Mouse (Mus musculus) stomach, embryonic 16.5 days (tissue): ENCODE measurements around the gene Pard3b. TPM values are rescaled to one million over a fixed set of nuclear protein-coding genes. Genes with fewer than 3 reads are reported as not detected.

Experiments
- ATAC-seq: fragments of 200-750 bp; cut with Nextera tagmentation; 2 replicates; pipeline ENCODE4 v1.8.0; 2017; ENCODE audit warnings: moderate number of reproducible peaks, moderate TSS enrichment; ENCODE audit not compliant: insufficient read depth, low FRiP score
- H3K27ac ChIP-seq: fragments of 300-500 bp; sonication (generic); 2 replicates; pipeline ENCODE4 v1.5.1; 2014; ENCODE audit warnings: low read length
- H3K27me3 ChIP-seq: fragments of 300-500 bp; sonication (generic); 2 replicates; pipeline ENCODE4 v1.6.1; 2014; ENCODE audit warnings: low read length, control low read depth, mixed read lengths; ENCODE audit not compliant: control insufficient read depth, insufficient read depth
- H3K36me3 ChIP-seq: fragments of 300-500 bp; sonication (generic); 2 replicates; pipeline ENCODE4 v1.6.1; 2014; ENCODE audit warnings: low read length; ENCODE audit not compliant: control insufficient read depth, insufficient read depth
- H3K4me1 ChIP-seq: fragments of 300-500 bp; sonication (generic); 2 replicates; pipeline ENCODE4 v1.6.1; 2014; ENCODE audit warnings: low read length, control low read depth, mixed read lengths; ENCODE audit not compliant: control insufficient read depth, insufficient read depth
- H3K4me2 ChIP-seq: fragments of 300-500 bp; sonication (generic); 2 replicates; pipeline ENCODE4 v1.6.1; 2014; ENCODE audit warnings: low read depth, low read length, mixed read lengths
- H3K4me3 ChIP-seq: fragments of 300-500 bp; sonication (generic); replicated peaks from 2 replicates; pipeline ENCODE4 v1.5.1; 2014; ENCODE audit warnings: mild to moderate bottlenecking, low read length
- H3K9ac ChIP-seq: fragments of 300-500 bp; sonication (generic); 2 replicates; pipeline ENCODE4 v1.6.1; 2014; ENCODE audit warnings: low read length
- H3K9me3 ChIP-seq: fragments of 300-500 bp; sonication (generic); replicated peaks from 2 replicates; pipeline ENCODE4 v1.6.1; 2016; ENCODE audit warnings: low read length, control low read depth; ENCODE audit not compliant: control insufficient read depth
- WGBS: fragments of 180-500 bp; shearing (Covaris S2); extraction: QIAGEN DNeasy Blood & Tissue Kit; methylation state at CpG from one replicate; pipeline ENCODE4 v1.1.7; 2014; 5-methylcytosine and 5-hydroxymethylcytosine counted together
- polyA plus RNA-seq: library from polyadenylated mRNA; unstranded; fragments of >200 nt; fragmentation: Nextera tagmentation; extraction: Ambion mirVana; gene quantifications from 2 replicates; pipeline ENCODE4 v1.2.1, GENCODE M21; 2015

Pard3b gene
- polyA plus RNA-seq, 1 experiment from 2014 or later = 15.7 TPM

GRCm38 (mm10) chr1:62213285-62213684 lies 574.7 kb downstream of the Pard3b start:
- Histone ChIP-seq H3K4me1 (no peaks in the 10 kb centered on the region), H3K4me2 (no peak overlapping the region), H3K4me3 (no peak overlapping the region), H3K36me3 (no peaks in the 10 kb centered on the region), H3K9ac (no peak overlapping the region), H3K27me3 (no peaks in the 10 kb centered on the region), H3K27ac (no peak overlapping the region), H3K9me3 (no peaks in the 10 kb centered on the region)
- WGBS = 91% methylated on average over 2 of the region's 2 CpGs
- ATAC-seq = no peak

DNA sequence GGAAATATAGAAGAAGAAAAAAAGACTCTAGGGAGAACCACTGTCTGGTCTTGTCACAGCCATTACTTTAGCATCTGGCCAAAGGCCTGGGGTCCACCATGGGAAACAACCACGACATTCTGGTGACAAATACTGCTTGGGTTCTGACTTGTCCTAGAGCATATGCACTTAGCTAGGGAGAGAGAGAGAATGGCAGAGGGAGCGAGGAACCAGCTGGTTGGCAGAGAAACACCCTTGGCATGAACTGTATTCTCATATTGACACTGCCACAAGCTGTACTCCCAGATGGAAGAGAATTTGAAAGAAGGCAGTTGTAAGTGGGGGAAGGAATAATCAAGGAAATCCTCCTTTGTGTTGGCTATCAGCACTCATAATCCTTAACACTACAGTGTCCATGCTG lies 577.2 kb downstream of the Pard3b start:
- Histone ChIP-seq H3K4me2 (no peak overlapping the region), H3K9me3 (no peaks in the 10 kb centered on the region), H3K4me1 (no peaks in the 10 kb centered on the region), H3K27me3 (no peaks in the 10 kb centered on the region), H3K4me3 (no peak overlapping the region), H3K9ac (no peak overlapping the region), H3K27ac (no peak overlapping the region), H3K36me3 (no peaks in the 10 kb centered on the region)
- no peak for ATAC-seq
- WGBS = 59% methylated on average over 2 of the region's 2 CpGs

DNA sequence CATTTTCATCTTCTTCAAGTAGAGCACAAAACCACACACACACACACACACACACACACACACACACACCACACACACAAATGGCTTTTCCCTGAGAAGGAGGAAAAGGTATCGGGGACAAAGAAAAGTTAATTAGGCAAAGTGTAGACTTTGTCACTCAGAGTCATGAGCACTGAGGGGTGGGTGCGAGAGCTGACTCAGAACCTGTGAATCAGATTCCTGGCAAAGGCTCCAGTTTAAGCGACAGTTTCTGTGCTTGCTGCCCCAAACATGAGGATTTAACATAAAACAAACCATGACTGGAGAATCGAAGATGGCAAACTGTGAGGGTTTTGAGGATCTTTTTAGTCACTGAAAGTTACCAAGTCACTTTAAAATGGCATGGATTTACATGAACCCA lies 577.9 kb downstream of the Pard3b start:
- Histone ChIP-seq H3K4me3 (no peak overlapping the region), H3K4me2 (no peak overlapping the region), H3K4me1 (no peaks in the 10 kb centered on the region), H3K9me3 (no peaks in the 10 kb centered on the region), H3K27me3 (no peaks in the 10 kb centered on the region), H3K9ac (no peak overlapping the region), H3K36me3 (no peaks in the 10 kb centered on the region), H3K27ac (no peak overlapping the region)
- WGBS = 73% methylated on average over 4 of the region's 4 CpGs
- ATAC-seq = no peak

GRCm38 (mm10) chr1:62229129-62229528 lies 590.5 kb downstream of the Pard3b start:
- H3K4me2 ChIP-seq = no peak overlapping the region
- no peaks in the 10 kb centered on the region for H3K27me3 ChIP-seq
- H3K9me3 ChIP-seq = no peaks in the 10 kb centered on the region
- H3K4me1 ChIP-seq = peaks cover 3% of the 10 kb centered on the region; the same call in 1 of the 2 replicates
- no peak overlapping the region for H3K9ac ChIP-seq
- WGBS = 74% methylated on average over 5 of the region's 5 CpGs
- H3K36me3 ChIP-seq = no peaks in the 10 kb centered on the region
- H3K27ac ChIP-seq = no peak overlapping the region
- no peak for ATAC-seq
- no peak overlapping the region for H3K4me3 ChIP-seq

DNA sequence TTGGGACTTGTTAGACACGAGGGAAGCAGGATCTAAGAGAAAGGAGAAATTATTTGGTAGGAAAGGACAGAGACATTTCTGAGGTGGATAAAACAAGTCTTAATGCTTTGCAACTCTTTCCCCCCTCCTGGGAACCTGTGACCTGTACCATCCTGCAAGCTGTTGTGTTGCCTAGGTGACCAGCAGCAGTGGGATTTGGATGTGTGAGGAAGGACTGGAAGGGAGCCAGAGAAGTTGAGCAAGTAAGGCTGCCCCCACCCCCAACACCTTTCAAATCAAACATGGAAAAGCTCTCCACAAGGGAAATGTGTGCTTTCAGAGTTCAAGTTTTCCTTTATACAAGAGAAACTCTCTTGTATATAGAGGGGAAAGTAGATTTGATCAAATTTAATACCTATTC lies 595.4 kb downstream of the Pard3b start:
- Histone ChIP-seq H3K4me2 (no peak overlapping the region), H3K27me3 (no peaks in the 10 kb centered on the region), H3K9ac (no peak overlapping the region), H3K9me3 (no peaks in the 10 kb centered on the region), H3K4me1 (peaks cover 3% of the 10 kb centered on the region; the same call in 1 of the 2 replicates), H3K27ac (no peak overlapping the region), H3K4me3 (no peak overlapping the region), H3K36me3 (no peaks in the 10 kb centered on the region)
- WGBS = 45% methylated on average over 1 of the region's 1 CpGs
- ATAC-seq = no peak

DNA sequence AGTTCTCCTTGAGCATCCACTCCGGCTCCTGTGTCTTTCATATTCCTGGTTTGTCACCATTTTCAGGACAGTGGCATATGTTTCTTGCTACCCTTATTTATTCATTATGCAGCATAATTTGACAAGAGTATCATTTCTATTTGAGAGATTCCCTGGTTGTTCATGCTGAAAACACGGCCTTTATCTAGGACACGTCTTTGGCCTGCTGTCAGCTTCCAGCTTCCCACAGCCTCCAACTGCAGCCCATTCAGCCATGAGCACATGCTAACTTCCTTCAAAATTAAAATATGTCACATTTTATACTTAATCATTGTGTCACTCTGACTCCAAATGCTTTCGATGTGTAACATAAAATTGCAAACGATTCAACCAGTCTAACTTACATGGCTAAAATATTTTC lies 596.5 kb downstream of the Pard3b start:
- Histone ChIP-seq H3K4me1 (peaks cover 3% of the 10 kb centered on the region; the same call in 1 of the 2 replicates), H3K9me3 (no peaks in the 10 kb centered on the region), H3K9ac (no peak overlapping the region), H3K36me3 (no peaks in the 10 kb centered on the region), H3K4me3 (no peak overlapping the region), H3K27me3 (no peaks in the 10 kb centered on the region), H3K4me2 (no peak overlapping the region), H3K27ac (no peak overlapping the region)
- WGBS = 86% methylated on average over 5 of the region's 5 CpGs
- ATAC-seq = no peak

DNA sequence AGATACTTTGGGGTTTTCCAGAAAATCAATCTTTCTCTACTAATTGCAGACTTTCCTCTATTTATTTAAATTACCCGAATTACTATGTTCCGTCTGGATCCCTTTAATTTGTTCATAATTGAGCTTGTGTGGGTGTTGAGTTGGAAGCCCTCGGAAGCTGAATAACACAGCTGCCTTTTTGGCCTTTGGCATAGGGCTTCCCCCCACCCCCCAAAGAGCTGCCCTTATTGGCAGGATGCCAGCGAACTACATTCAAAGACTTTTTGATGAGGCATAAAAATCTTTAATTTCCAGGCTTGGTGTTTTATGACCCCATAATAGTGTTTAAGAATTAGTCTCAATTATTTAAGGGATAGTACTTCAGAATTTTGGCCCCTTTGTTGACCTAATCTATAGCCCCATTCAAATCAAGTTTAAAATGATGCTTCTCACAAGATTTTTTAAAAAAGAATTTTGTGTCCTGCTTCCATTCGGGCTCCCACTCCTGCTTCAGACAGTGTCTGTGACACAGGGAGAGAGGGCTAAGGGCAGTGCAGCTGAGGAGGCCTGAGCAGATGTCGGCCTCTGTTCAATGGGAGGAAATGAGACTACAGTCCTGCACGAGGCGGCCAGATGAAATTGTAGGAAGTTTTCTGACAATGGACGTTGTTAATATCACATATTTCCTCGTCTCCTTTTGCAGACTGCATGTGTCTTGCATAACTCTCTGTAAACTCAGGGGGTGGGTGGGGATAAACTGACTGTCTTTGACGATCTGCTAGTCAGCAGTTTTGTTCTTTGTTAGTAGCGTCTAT lies 605.8 kb downstream of the Pard3b start:
- Histone ChIP-seq H3K9ac (no peak overlapping the region), H3K27me3 (no peaks in the 10 kb centered on the region), H3K4me2 (no peak overlapping the region), H3K9me3 (no peaks in the 10 kb centered on the region), H3K27ac (peak overlapping the region; percentile 38; the same call in 1 of the 2 replicates), H3K4me1 (0 out of 2 replicates have a peak, but pooled peaks cover 3% of the 10 kb centered on the region), H3K36me3 (no peaks in the 10 kb centered on the region), H3K4me3 (no peak overlapping the region)
- no peak for ATAC-seq
- 41% methylated on average over 12 of the region's 12 CpGs for WGBS

GRCm38 (mm10) chr1:62252432-62252831 lies 613.8 kb downstream of the Pard3b start:
- H3K36me3 ChIP-seq = no peaks in the 10 kb centered on the region
- no peaks in the 10 kb centered on the region for H3K4me1 ChIP-seq
- no peak overlapping the region for H3K9ac ChIP-seq
- 77% methylated on average over 1 of the region's 1 CpGs for WGBS
- no peaks in the 10 kb centered on the region for H3K27me3 ChIP-seq
- no peak overlapping the region for H3K4me2 ChIP-seq
- ATAC-seq = no peak
- no peaks in the 10 kb centered on the region for H3K9me3 ChIP-seq
- H3K4me3 ChIP-seq = no peak overlapping the region
- no peak overlapping the region for H3K27ac ChIP-seq

DNA sequence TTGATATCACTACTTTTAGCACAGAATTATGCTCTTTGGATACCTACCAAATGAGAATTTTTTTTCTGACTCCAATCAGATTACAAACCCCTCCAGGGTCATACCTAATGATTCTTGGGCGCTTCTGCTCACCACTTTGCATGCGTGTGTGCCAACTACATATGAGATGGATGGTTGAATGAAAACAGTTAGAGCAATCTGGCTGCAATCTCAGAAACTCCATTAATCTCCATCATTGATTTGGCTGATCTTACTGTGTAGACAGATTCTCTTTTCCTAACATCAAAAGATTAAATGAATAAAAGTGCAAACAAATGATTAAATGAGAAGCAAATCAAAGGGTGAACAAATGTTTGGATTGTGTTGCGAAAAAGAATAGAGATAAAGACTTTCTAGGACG lies 615.7 kb downstream of the Pard3b start:
- Histone ChIP-seq H3K27me3 (no peaks in the 10 kb centered on the region), H3K4me3 (no peak overlapping the region), H3K4me1 (no peaks in the 10 kb centered on the region), H3K27ac (no peak overlapping the region), H3K9me3 (no peaks in the 10 kb centered on the region), H3K36me3 (no peaks in the 10 kb centered on the region), H3K9ac (no peak overlapping the region), H3K4me2 (no peak overlapping the region)
- WGBS = 50% methylated on average over 4 of the region's 4 CpGs
- ATAC-seq = no peak
